ENCODE assay signal across 13 mouse cellular contexts in the genomic region with DNA sequence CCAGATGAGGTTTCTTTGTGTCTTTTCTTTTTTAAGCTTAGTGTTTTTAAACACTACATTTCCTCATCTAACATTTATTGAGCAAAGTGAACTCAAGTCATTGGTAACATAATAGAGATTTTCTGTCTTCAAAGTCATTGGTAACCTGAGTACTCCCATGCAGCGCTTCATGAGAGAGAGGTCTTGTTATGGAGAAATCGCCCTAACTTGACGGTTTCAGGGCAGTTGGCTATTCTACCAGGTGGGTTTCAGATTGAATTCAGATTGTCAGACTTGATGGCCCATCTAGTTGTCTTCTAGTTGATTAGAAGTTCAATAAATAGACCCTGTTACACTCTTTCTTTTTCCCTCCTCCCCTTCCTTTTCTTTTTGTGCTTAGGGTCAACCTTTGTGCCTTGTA.
"Had no signal": no experiment of that assay in that cellular context is flagged by ENCODE, and none has a peak within 500 bp of the region (broad histone marks: within the 10 kb centered on the region; RNA-seq: fewer than 3 reads in every experiment).

No protein-coding gene starts in this region.

- H3K9ac ChIP-seq: lung, embryonic 14.5 days; midbrain, embryonic 12.5 days; midbrain, embryonic 15.5 days; neural tube, embryonic 12.5 days; neural tube, embryonic 15.5 days had no signal

- H3K36me3 ChIP-seq: midbrain, embryonic 12.5 days; midbrain, embryonic 15.5 days; neural tube, embryonic 12.5 days; neural tube, embryonic 15.5 days had no signal

- DNase-seq: layer of hippocampus, postnatal 36 days; lung, embryonic 14.5 days; right cerebral cortex, adult 18-20 months; right cerebral cortex, postnatal 14 days; right cerebral cortex, postnatal 4 days; thymus, postnatal 36 days had no signal

- H3K9me3 ChIP-seq: midbrain, embryonic 12.5 days; midbrain, embryonic 15.5 days; neural tube, embryonic 12.5 days; neural tube, embryonic 15.5 days had no signal

- H3K27ac ChIP-seq: left cerebral cortex, adult 2 months; midbrain, embryonic 12.5 days; midbrain, embryonic 15.5 days; neural tube, embryonic 12.5 days; neural tube, embryonic 15.5 days had no signal

- H3K27me3 ChIP-seq: midbrain, embryonic 12.5 days; midbrain, embryonic 15.5 days; neural tube, embryonic 12.5 days; neural tube, embryonic 15.5 days had no signal

- H3K4me2 ChIP-seq: lung, embryonic 14.5 days; midbrain, embryonic 12.5 days; midbrain, embryonic 15.5 days; neural tube, embryonic 12.5 days; neural tube, embryonic 15.5 days had no signal

- ATAC-seq: intestine, postnatal 0 days; lung, postnatal 0 days; midbrain, embryonic 15.5 days had no signal

- H3K4me3 ChIP-seq: left cerebral cortex, adult 2 months; midbrain, embryonic 12.5 days; midbrain, embryonic 15.5 days; neural tube, embryonic 12.5 days; neural tube, embryonic 15.5 days had no signal
